Mouse (Mus musculus): ENCODE results near the gene Wdr95. TPM values are rescaled to one million over a fixed set of nuclear protein-coding genes. Genes with fewer than 3 reads are reported as not detected.
A peak's percentile ranks its signal among the peaks of the same experiment; 100 is the strongest.

Gene Wdr95
- polyA plus RNA-seq, 1 experiment from 2014 or later = 0.84 TPM

DNA sequence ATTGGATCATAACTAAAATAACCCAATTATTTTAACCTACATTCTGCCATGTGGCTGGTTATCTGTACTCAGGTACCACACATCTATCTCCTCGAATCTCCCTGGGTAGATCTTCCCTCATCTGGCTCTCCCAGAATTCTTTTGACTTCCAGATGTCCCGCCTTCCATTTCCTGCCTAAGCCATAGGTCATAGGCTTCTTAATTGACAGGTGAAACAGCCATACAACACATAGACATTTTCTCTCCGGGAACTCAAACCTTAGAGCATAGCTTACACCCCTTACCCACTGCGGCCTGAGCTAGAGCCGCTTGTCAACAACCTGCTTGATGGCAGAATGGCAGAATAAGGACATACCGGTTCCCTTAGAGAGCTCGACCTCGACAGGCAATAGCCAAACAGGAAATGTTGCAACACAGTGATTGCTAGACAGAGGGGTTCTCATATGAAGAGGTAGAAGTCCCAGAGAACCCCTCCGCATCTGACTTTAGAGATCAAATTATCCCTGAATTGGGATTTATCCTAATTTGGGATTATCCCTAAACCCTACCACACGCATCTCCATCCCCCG, 58.9 kb downstream of the Wdr95 start:
- H3K27me3 ChIP-seq = no peaks in the 10 kb centered on the region
- H3K9ac ChIP-seq = no peak overlapping the region
- H3K4me3 ChIP-seq = no peak overlapping the region
- no peaks in the 10 kb centered on the region for H3K36me3 ChIP-seq
- 90% methylated on average over 11 of the region's 11 CpGs for WGBS
- H3K4me1 ChIP-seq (replicated peaks) = 0 out of 2 replicates have a peak, but pooled peaks cover 3% of the 10 kb centered on the region
- no peak overlapping the region for H3K27ac ChIP-seq
- ATAC-seq (ENCODE audit: low FRiP score) = no peak
- H3K4me2 ChIP-seq = no peak overlapping the region
- H3K9me3 ChIP-seq = no peaks in the 10 kb centered on the region

DNA sequence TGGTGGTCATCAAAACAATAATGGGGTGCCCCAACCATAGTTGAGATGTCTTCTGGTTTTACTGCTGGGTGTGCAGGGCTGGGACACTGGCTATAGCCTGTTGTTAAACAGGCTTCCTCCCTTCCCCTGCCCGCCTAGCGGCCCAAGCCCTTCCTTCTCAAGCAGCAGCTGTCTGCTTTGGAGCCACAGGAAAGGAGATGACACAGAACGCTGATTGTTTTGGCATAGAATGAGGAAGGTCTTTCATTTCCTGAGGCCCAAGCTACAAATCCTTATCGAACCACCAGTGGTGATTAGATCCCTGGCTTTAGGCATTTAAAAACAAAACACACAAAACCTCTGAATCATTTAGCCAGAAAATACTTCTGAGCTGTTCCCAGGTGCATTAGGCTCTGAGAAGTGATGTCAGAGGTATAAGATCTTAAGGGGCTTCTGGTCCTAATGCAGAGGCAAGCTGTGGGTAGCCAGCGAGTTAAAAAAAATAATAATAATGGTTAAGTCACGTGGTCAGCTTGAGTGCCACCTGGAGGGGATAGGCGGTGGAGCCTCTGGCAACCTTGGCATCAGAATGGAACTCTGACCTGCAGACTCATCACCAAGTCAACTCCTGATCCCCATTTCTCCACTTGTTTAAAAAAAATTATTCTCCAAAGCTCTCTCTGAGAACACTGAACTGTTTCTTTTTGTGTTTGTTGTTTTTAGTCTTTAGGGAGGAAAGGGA, 60.5 kb downstream of the Wdr95 start:
- no peak overlapping the region for H3K27ac ChIP-seq
- WGBS = 66% methylated on average over 7 of the region's 7 CpGs
- no peak overlapping the region for H3K4me3 ChIP-seq
- H3K4me1 ChIP-seq (replicated peaks) = 0 out of 2 replicates have a peak, but pooled peaks cover 3% of the 10 kb centered on the region
- ATAC-seq (ENCODE audit: low FRiP score) = no peak
- no peaks in the 10 kb centered on the region for H3K27me3 ChIP-seq
- no peak overlapping the region for H3K4me2 ChIP-seq
- no peaks in the 10 kb centered on the region for H3K36me3 ChIP-seq
- H3K9me3 ChIP-seq = no peaks in the 10 kb centered on the region
- no peak overlapping the region for H3K9ac ChIP-seq

DNA sequence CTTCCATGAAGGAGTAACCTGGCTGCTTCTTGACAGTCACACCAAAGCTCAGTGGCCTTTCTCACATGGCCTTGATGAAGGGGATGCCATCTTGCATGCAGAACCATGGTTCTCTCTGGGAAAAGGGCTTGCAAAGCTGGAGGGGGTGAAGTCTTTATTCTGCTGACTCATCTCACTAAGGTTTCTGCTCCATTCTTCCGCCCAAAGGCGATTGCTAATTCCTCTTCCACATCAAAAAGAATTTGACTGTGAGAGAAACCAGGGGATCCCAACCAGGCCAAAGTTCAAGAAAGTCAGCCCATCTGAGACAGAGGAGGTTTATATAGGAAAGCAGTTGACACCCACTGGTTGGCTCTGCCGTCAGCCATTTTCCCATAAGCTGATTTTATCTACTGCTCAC, 61.5 kb downstream of the Wdr95 start:
- no peak overlapping the region for H3K27ac ChIP-seq
- H3K4me1 ChIP-seq (replicated peaks) = no peaks in the 10 kb centered on the region
- 71% methylated on average over 3 of the region's 3 CpGs for WGBS
- no peak overlapping the region for H3K4me2 ChIP-seq
- H3K27me3 ChIP-seq = no peaks in the 10 kb centered on the region
- no peak for ATAC-seq (ENCODE audit: low FRiP score)
- no peaks in the 10 kb centered on the region for H3K36me3 ChIP-seq
- H3K9me3 ChIP-seq = no peaks in the 10 kb centered on the region
- no peak overlapping the region for H3K4me3 ChIP-seq
- H3K9ac ChIP-seq = no peak overlapping the region

DNA sequence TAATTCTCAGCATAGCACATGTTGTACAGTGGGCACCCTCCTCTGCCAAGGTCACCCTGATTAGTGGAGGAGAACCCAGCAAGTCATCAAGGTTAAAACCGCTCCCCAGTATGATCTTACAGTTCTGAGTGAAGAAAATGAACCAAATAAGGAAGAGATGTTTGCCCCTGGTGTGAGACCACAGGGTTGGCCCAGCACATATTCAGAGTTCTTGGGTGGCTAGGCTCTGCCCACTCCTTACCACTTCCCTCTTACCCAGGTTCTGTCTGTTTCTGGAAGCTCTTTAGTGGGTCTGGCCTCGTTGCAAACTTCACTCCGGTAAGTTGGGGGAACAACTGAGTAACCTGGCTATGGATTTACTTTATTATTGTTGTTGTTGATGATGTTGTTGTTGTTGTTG, 65.7 kb downstream of the Wdr95 start:
- Histone ChIP-seq H3K36me3 (no peaks in the 10 kb centered on the region), H3K4me2 (no peak overlapping the region), H3K4me1 (replicated peaks) (no peaks in the 10 kb centered on the region), H3K4me3 (no peak overlapping the region), H3K27ac (no peak overlapping the region), H3K9me3 (no peaks in the 10 kb centered on the region), H3K27me3 (no peaks in the 10 kb centered on the region), H3K9ac (no peak overlapping the region)
- WGBS = 86% methylated on average over 3 of the region's 3 CpGs
- no peak for ATAC-seq (ENCODE audit: low FRiP score)

DNA sequence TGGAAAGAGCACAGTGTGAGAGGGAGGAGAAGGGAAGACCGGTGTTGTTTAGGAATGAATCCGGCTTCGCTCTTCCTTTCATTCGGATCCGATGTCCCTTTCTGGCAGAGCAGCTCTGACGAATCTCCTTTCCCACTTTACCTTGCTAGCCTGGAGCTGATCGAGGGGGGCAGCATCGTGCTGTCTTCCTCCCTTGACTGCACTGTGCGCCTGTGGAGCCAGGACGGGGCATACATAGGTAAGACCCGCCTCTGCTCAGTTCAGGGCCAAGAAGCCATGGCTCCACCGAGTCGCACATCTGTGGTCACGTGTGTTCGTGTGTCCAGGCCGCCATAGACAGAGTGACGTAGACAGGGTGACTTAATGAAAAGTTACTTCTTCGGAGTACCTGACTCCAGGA, 68.9 kb downstream of the Wdr95 start:
- ATAC-seq (ENCODE audit: low FRiP score) = no peak
- Histone ChIP-seq H3K27me3 (no peaks in the 10 kb centered on the region), H3K27ac (no peak overlapping the region), H3K9ac (no peak overlapping the region), H3K4me2 (no peak overlapping the region), H3K36me3 (no peaks in the 10 kb centered on the region), H3K4me1 (replicated peaks) (no peaks in the 10 kb centered on the region), H3K4me3 (no peak overlapping the region), H3K9me3 (no peaks in the 10 kb centered on the region)
- WGBS = 51% methylated on average over 18 of the region's 18 CpGs

DNA sequence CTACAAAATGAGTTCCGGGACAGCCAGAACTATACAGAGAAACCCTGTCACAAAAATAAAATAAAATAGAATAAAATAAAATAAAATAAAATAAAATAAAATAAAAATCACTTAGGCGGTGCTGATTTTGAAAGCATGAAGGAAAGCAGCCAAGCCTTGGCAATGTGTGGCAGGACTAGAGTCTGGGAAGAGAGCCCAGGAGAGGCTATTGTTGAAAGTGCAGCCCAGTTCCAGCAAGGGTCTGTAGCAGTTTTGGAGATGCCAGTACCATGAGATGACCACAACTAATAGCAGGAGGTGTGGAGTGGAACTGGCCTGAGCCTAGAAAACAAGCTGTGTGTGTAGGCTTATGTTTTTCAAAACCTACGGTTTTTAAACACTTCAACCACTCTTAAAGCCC, 73.5 kb downstream of the Wdr95 start:
- H3K4me2 ChIP-seq = no peak overlapping the region
- no peaks in the 10 kb centered on the region for H3K36me3 ChIP-seq
- H3K27ac ChIP-seq = no peak overlapping the region
- no peaks in the 10 kb centered on the region for H3K9me3 ChIP-seq
- H3K4me3 ChIP-seq = no peak overlapping the region
- no peaks in the 10 kb centered on the region for H3K4me1 ChIP-seq (replicated peaks)
- WGBS = 97% methylated on average over 3 of the region's 3 CpGs
- H3K9ac ChIP-seq = no peak overlapping the region
- H3K27me3 ChIP-seq = no peaks in the 10 kb centered on the region
- no peak for ATAC-seq (ENCODE audit: low FRiP score)

DNA sequence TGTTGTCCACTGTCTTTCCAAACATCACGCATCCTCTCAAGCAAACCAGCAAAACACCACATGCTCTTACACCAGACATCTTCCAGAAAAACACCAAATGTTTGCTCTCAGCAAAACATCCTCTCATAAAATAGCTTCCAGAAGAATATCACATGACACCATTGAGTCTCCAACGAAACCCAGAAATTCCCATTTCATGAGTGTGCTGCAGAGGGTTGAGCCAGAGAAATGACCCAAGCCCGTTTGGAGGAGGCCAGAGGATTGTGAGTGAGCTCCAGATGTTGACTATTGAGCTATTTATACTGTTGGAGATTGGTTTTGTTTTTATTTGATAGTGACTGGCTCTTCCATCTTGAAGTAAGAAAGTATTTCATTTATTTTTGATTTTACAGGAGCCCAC, 74.8 kb downstream of the Wdr95 start:
- H3K9me3 ChIP-seq = no peaks in the 10 kb centered on the region
- H3K4me3 ChIP-seq = no peak overlapping the region
- ATAC-seq (ENCODE audit: low FRiP score) = no peak
- H3K9ac ChIP-seq = no peak overlapping the region
- 83% methylated on average over 3 of the region's 3 CpGs for WGBS
- no peak overlapping the region for H3K27ac ChIP-seq
- H3K36me3 ChIP-seq = no peaks in the 10 kb centered on the region
- H3K27me3 ChIP-seq = no peaks in the 10 kb centered on the region
- no peaks in the 10 kb centered on the region for H3K4me1 ChIP-seq (replicated peaks)
- H3K4me2 ChIP-seq = no peak overlapping the region

DNA sequence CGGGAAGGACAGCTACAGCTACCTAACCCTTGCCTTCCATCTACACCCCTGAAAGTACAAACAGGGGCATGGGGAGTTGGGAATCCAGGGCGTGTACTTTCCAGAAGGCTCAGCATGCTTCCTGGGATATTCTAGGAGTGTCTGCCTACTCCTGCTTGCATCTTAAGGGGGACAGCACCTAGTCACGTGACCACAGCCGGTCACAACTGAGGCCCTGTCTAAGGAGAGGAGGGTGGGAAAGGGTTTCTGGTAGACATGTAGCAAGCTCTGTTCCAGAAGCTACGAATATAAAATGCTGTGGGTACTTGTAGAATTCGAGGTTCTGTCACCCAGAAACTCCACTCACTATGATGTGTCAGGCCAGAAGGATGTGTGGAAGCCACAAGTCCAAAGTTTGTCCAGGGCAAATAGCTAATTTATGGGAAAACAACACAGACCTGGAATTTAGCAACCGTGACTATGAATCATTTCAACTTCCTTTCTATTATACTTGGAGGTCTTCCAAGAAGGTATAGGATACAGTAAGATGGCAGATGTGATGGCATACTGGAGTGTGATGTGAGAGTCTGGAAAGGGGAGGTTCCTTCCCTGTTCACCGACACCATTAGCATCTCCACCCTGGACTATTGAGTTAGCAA, 78.7 kb downstream of the Wdr95 start:
- no peaks in the 10 kb centered on the region for H3K9me3 ChIP-seq
- no peaks in the 10 kb centered on the region for H3K27me3 ChIP-seq
- H3K36me3 ChIP-seq = no peaks in the 10 kb centered on the region
- H3K4me2 ChIP-seq = no peak overlapping the region
- no peak overlapping the region for H3K27ac ChIP-seq
- ATAC-seq (ENCODE audit: low FRiP score) = no peak
- 88% methylated on average over 8 of the region's 8 CpGs for WGBS
- peaks cover 10% of the 10 kb centered on the region for H3K4me1 ChIP-seq (replicated peaks)
- H3K4me3 ChIP-seq = no peak overlapping the region
- no peak overlapping the region for H3K9ac ChIP-seq

DNA sequence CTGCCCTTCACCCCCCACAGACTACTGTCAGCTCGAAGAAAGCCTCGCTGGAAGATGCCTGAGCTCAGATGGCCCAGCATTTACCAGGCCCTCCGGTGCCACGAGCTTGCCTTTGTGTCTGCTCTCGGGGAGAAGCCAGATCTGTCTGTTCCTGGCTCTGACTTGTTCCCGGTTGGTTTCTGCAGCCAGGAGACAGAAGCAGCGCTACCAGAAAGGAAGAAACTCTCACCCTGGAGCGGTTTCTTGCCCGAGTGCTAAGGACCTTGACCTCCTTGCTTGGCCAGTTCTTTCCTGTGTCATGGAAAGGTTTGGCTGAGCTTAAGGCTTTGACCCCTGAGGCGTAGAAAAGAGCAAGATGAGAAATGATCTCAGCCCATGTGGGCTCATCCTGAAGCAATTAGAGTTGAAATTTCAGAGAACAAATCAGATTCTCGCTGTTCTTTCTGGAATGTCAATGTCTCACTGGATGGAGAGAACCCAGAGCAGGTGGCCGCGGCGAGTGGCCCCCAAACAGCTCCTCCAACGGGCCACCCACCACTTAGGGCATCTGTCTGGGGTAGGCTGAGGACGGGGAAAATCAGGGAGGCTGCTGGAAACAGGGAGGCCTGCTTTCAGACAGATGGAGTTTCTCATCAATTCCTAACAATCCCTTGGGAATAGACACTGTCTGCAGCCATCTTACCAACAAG, 83.1 kb downstream of the Wdr95 start:
- Histone ChIP-seq H3K9me3 (no peaks in the 10 kb centered on the region), H3K4me2 (no peak overlapping the region), H3K36me3 (peaks cover 29% of the 10 kb centered on the region), H3K9ac (no peak overlapping the region), H3K27ac (no peak overlapping the region), H3K4me1 (replicated peaks) (peaks cover 19% of the 10 kb centered on the region), H3K27me3 (no peaks in the 10 kb centered on the region), H3K4me3 (no peak overlapping the region)
- 58% methylated on average over 16 of the region's 16 CpGs for WGBS
- no peak for ATAC-seq (ENCODE audit: low FRiP score)

DNA sequence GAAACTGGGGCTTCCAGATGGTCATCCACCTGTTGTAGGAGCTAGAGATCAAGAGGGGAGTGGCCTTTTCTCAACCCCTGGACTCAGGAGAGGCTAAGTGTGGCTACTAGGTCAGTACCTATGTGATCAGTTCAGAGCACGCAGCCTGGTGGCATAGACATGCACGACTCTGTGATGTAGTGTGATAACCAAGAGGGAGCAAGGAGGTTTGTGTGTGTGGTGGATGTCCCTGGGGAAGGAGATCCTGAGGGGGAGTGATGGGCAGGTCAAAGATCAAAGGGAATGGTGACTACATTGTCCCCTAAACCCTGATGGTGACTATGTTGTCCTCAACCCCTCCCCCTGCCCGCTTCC, 83.7 kb downstream of the Wdr95 start:
- Histone ChIP-seq H3K4me3 (no peak overlapping the region), H3K9me3 (no peaks in the 10 kb centered on the region), H3K4me2 (no peak overlapping the region), H3K9ac (no peak overlapping the region), H3K36me3 (peaks cover 34% of the 10 kb centered on the region), H3K4me1 (replicated peaks) (peaks cover 19% of the 10 kb centered on the region), H3K27me3 (no peaks in the 10 kb centered on the region), H3K27ac (0 out of 2 replicates have a peak overlapping the region, but pooled peaks have one; percentile 60)
- ATAC-seq (ENCODE audit: low FRiP score) = no peak
- WGBS = 85% methylated on average over 3 of the region's 3 CpGs

DNA sequence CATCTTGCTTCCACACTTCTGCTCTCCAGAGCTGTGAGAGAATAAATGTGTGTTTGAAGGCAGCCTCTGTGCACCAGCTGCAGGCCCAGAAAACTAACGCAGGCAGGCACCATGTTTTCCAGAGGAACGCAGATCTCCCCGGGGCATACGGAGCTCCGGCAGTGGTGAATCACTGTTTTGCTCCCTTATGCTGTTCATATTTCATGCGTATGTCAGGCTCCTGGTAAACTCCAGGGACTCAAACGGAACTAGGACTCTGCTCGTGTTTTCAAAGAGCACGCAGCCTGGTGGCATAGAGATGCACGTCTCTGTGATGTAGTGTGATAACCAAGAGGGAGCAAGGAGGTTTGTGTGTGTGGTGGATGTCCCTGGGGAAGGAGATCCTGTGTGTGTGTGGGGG, 84.3 kb downstream of the Wdr95 start:
- Histone ChIP-seq H3K4me3 (no peak overlapping the region), H3K27ac (peak overlapping the region; percentile 60; the same call in 1 of the 2 replicates), H3K27me3 (no peaks in the 10 kb centered on the region), H3K4me2 (no peak overlapping the region), H3K9ac (no peak overlapping the region), H3K9me3 (no peaks in the 10 kb centered on the region), H3K4me1 (replicated peaks) (peaks cover 19% of the 10 kb centered on the region), H3K36me3 (peaks cover 40% of the 10 kb centered on the region)
- 52% methylated on average over 10 of the region's 10 CpGs for WGBS
- ATAC-seq (ENCODE audit: low FRiP score) = 0 out of 2 replicates have a peak, but pooled peaks have one; percentile 33

DNA sequence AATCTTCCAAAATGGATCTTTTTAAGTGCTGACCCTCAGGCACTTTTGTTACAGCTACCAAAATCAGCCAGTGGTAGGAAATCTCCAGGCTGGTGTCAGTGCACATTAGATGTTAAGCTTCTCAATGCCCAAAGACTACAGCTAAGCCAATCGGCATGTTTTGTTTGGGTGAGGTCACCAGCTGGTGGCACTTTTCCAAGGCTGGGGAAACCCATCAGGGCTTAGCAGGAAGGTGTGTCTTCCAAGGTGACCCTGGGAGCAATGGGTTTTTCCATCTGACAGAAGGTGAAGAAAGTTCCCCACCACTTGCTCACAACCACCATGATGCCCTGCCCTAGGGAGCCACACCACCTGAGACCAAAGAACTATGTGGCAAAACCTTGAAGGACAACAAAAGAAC, 87.7 kb downstream of the Wdr95 start:
- no peak overlapping the region for H3K9ac ChIP-seq
- peaks cover 19% of the 10 kb centered on the region for H3K4me1 ChIP-seq (replicated peaks)
- no peak overlapping the region for H3K4me2 ChIP-seq
- no peaks in the 10 kb centered on the region for H3K9me3 ChIP-seq
- WGBS = 93% methylated on average over 1 of the region's 1 CpGs
- H3K4me3 ChIP-seq = no peak overlapping the region
- H3K27ac ChIP-seq = no peak overlapping the region
- no peaks in the 10 kb centered on the region for H3K27me3 ChIP-seq
- peaks cover 74% of the 10 kb centered on the region for H3K36me3 ChIP-seq
- ATAC-seq (ENCODE audit: low FRiP score) = no peak

Data from hindbrain, embryonic 13.5 days (tissue).